Mouse (Mus musculus) liver, adult 2 months (tissue): Measurements from ENCODE around the gene Hist1h4d.

ENCODE experiments used
- CTCF ChIP-seq: fragments of 200-500 bp; IDR thresholded peaks from 2 replicates; pipeline ENCODE4 v1.5.1; 2011; ENCODE audit warnings: low read depth, low read length, control low read depth
- POLR2A ChIP-seq: fragments of 200-500 bp; IDR thresholded peaks from 2 replicates; pipeline ENCODE4 v1.6.1; 2011; ENCODE audit warnings: low read length, control low read depth; ENCODE audit not compliant: insufficient read depth; ENCODE audit errors: extremely low read depth

DNA sequence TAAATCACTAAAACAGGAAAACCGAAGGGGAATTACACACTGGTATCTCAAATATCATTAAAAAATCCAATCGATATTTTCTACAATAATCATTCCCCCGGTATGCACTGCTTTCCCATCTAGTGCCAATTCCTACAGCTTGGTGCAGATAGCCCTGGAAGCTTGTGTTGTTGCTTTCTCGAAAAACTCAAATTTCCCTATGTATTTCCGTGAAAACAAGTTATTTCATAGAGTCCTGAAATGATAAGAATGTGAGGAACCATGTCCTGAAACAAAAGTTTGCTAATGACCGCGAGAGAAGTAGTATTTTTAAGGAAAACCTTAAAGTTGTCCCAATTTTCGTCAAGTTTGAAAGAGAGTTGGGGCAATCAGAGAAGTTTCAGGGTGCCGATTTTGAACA, 27.0 kb upstream of the Hist1h4d start:
- TF ChIP-seq CTCF, result no peak
- no peak for TF ChIP-seq POLR2A
